Mouse (Mus musculus) gastrocnemius, postnatal 4 days (tissue): ENCODE data around the gene Maml2. TPM values are rescaled to one million over a fixed set of nuclear protein-coding genes. Genes with fewer than 3 reads are reported as not detected.

Source experiments
- DNase-seq, 2 experiments: peaks; one replicate each; pipeline ENCODE4 v3.0.0; 2021 to 2022; ENCODE audit warnings: low spot score in 2 of 2, mixed read lengths in 2 of 2
- total RNA-seq, 2 experiments: library from RNA; stranded (reverse); gene quantifications; 2 replicates each; pipeline ENCODE4 v1.2.3; 2021

The Maml2 gene
- total RNA-seq, 2 experiments from 2014 or later, result 8.2 to 8.7 TPM

- DNase-seq, result no peak
Observed at GRCm38 (mm10) chr9:13491854-13492620, 194.3 kb downstream of the Maml2 start.

DNA sequence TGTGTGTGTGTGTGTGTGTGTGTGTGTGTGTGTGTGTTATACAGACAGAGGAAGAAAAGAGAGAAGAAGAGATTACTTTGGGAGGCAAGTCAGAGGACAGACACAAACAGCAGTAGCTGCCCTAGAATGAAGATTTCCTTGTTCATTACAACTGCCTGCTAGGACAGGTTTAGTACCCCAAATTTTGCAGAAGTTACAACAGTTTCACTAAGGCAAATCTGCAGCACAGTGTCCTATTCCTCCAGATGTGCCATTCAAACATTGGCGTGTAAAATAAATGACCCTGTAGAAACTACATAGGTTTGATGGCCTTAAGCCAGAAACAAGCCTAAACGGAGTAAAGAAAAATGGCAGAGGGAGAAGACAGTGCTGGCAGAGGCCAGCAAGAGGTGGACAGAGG lies 195.1 kb downstream of the Maml2 start:
- no peak for DNase-seq

GRCm38 (mm10) chr9:13493746-13494145 lies 196.0 kb downstream of the Maml2 start:
- no peak for DNase-seq

DNA sequence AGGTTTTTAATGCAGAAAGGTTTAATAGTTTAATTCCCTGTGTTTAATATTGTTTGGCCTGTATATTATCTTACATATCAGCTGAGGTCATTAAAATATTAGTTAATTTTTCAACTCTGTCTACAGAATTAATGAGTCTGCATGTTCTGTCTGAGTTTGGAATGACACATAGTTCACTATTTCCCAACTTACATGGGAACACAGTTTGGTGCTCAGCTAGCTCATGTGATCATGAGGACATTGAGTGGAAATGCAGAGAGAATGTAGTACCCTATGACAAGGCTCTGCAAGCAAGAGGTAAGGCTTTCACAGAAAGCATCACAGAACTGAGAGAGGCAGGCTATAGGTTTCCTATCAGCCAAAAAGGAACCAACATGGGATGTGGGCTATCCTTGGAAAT lies 197.8 kb downstream of the Maml2 start:
- no peak for DNase-seq

DNA sequence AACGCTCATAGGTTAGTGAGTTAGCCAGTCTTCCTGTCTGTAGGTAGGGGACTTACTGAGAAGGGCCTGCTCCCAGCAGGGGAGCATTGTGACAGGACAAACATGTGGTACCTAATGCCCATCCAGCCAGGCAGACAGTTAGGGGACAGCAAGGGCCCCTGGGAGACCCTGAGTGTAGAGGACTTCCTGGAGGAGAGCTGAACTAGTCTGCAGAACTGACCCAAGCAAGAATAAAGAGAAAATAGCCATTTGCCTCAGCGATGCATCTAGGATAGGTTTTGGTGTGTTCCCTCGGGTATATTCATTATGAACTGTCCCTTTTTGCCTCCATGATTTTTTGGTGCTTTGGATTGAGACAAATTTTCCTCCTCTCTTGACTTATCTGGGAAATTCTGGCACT lies 199.3 kb downstream of the Maml2 start:
- no peak for DNase-seq

- DNase-seq, result peak in 1 of 2 experiments; percentile 16
Observed at GRCm38 (mm10) chr9:13497690-13498333, 200.1 kb downstream of the Maml2 start.

GRCm38 (mm10) chr9:13500045-13500444 lies 202.3 kb downstream of the Maml2 start:
- no peak for DNase-seq

GRCm38 (mm10) chr9:13505024-13505423 lies 207.3 kb downstream of the Maml2 start:
- DNase-seq, result no peak

- no peak for DNase-seq
Observed at GRCm38 (mm10) chr9:13506956-13507821, 209.4 kb downstream of the Maml2 start.

GRCm38 (mm10) chr9:13507822-13508188 lies 210.0 kb downstream of the Maml2 start:
- no peak for DNase-seq

GRCm38 (mm10) chr9:13509751-13510150 lies 212.0 kb downstream of the Maml2 start:
- no peak for DNase-seq

- DNase-seq, result peak in 1 of 2 experiments; percentile 33
Observed at GRCm38 (mm10) chr9:13510621-13511369, 213.0 kb downstream of the Maml2 start.

GRCm38 (mm10) chr9:13513135-13513534 lies 215.4 kb downstream of the Maml2 start:
- no peak for DNase-seq

- DNase-seq, result no peak
Observed at GRCm38 (mm10) chr9:13514435-13514834, 216.7 kb downstream of the Maml2 start.

GRCm38 (mm10) chr9:13515976-13516375 lies 218.2 kb downstream of the Maml2 start:
- no peak for DNase-seq

- no peak for DNase-seq
Observed at GRCm38 (mm10) chr9:13518031-13518430, 220.3 kb downstream of the Maml2 start.

DNA sequence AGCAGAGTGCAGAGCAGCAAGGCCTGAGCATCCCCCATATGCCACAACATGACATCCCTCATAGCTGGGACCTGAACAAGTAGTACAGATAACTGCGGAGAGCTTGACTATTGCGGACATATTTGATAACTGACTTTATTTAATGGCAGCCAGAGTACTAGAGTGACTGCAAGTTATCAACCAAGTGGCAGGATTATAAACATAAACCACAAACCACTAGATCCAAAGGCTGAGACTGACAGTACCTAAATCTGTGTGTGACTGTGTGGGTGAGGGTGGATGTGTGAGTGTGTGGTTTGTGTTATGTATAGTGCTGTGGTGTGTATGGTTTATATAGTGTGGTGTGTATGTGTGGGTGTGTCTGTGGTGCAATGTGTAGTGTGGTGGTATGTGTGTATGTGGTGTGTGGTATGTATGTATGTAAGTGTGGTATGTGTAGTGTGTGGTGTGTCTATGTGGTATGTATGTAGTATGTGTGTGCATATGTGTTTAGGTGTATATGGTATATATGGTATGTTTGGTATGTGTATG lies 220.7 kb downstream of the Maml2 start:
- DNase-seq, result no peak

DNA sequence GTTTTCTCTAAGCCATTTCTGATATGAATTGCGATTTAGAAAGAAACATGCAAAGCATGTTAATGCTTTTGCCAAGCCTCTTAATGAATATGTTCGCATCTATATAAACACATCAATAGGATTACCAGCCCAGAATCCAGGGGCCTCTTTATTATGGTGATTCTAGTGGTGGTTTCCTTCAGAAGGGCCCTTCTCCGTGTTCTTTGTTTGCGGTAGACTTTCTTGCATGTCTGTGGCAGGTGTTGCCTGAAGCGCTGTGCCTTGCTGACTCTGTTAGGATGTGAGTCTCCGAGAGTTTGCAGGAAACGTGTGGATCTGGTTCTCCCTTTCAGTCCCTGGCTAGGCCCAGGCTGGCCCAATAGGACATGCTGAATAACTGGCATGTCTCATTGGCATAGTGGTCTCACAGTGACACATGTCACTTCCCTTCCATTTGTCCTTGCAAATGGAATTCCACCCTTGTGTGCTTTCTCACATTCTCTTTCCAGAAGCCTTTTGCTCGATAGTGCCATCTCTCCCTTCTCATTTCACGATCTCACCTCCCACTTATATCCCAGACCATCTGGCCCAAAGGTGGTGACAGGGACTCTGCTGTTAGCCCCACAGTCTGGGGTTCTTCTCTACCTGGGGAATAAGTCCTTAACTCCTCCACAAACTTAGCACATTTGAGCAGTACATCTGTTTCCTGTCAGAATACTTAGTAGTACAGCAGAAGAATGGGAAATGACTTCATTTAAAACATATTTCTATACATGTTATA lies 224.5 kb downstream of the Maml2 start:
- no peak for DNase-seq

DNA sequence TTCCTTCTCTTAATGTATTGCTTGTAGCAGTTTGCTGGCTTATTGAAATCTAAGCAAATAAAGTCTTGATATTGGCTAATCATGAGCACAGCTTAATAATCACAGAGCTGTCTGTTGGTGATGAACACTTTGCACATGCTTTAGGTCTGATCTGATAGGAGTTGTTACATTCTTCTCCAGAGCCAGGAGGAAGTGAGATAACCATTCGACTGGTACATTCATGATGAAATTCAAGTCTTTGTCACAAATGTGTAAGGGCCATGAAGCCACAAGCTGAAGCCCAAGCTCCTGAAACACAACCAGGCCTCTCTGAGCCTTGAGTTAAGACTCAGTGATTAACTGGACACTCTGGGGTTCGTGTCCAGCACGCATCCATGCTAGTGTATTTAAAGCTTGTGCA lies 225.3 kb downstream of the Maml2 start:
- no peak for DNase-seq

- DNase-seq, result no peak
Observed at GRCm38 (mm10) chr9:13525075-13525474, 227.3 kb downstream of the Maml2 start.
